Mouse (Mus musculus) large intestine, adult 2 months (tissue): ENCODE data around the gene F9. TPM values are rescaled to one million over a fixed set of nuclear protein-coding genes. Genes with fewer than 3 reads are reported as not detected.
"Not testable (repeated sequence)": the region's sequence is repeated elsewhere in the genome, so short reads cannot be mapped to it uniquely, and the experiment has no call there.

Experiments
- DNase-seq: peaks from one replicate; pipeline ENCODE4 v3.0.0-alpha.2; 2012; ENCODE audit warnings: low read depth, low spot score
- WGBS: fragments of 180-500 bp; shearing (Covaris S2); methylation state at CpG from one replicate; pipeline ENCODE4 v1.1.7; 2018; 5-methylcytosine and 5-hydroxymethylcytosine counted together
- polyA plus RNA-seq: library from polyadenylated mRNA; depleted of rRNA; stranded (reverse); fragments of >200 nt; gene quantifications from 2 replicates; pipeline ENCODE4 v1.2.3, GENCODE M21; 2012; rRNA removed

F9 gene
- polyA plus RNA-seq = 0.02 TPM in 1 of 2 replicates, not detected in the other

DNA sequence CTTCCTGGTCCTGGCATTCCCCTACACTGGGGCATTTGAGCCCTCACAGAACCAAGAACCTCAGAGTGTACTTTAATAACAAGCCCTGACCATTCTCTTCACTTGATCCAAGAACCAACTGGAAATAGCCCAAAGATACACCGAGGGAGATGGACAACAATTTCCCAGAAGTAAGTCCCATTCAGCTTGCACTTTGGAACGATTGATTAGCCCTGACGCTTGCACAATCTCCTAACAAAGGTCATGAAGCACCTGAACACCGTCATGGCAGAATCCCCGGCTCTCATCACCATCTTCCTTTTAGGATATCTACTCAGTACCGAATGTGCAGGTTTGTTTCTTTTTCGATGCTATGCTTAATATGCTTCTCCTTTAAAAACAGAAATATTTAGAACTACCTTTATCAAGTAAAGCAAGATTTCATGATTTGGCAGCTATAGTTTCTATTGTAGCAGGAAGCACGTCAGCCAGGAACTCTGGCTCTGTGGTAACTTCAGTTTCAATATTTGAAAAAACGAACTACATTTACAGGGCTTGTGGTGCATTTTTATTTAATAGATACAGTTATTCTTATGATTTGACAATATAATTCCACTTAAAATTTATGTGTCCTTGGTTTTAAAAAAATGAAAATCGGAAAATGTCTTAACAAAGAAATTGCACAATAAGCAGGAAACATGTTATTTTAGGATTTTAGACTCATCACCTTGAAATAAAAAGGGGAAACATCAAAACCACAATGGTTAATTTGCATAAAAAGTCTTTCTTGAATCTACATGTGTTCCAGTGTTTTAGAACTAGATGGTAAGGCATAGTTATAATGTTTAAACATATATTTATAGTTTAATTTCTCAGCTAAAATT lies at the start of gene F9:
TSS of gene F9 (plus strand) at position 244 of the 863 bp plus-strand sequence.
- DNase-seq = no peak
- WGBS = 74% methylated on average over 10 of the region's 10 CpGs

DNA sequence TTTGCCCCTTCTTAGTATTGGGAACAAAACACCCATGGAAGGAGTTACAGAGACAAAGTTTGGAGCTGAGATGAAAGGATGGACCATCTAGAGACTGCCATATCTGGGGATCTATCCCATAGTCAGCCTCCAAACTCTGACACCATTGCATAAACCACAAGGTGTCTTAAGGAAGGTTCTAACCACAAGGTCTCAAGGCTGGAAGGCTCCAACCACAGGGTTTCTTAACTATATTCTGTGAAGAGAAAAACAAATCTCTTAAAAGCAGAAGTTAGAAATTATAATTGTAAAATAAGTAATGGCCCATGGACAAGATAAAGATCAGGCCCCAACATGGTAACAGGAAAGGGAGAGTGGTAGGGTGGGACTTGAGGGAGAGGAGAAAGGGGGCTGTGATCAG lies 29.5 kb upstream of the F9 start:
- DNase-seq = not testable (repeated sequence)

- WGBS = 53% methylated on average over 3 of the region's 3 CpGs
- DNase-seq = no peak
Observed at GRCm38 (mm10) chrX:60000084-60000443, 800 bp downstream of the F9 start.

DNA sequence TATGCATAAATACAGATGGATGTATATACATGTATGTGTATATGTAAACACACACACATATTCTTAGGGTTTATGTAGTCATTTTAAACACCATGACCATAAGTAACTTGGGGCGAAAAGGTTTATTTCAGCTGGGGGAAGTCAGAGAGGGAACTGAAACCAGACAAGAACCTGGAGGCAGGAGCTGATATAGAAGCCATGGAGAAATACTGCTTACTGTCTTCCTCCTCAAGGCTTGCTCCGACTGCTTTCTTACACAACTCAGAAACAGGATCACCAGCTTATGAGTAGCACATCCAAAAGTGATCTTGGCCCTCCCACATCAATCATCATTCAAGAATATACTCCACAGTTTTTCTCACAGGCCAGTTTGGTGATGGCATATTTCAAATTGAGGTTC lies 2.2 kb downstream of the F9 start:
- DNase-seq = no peak
- 77% methylated on average over 2 of the region's 2 CpGs for WGBS

DNA sequence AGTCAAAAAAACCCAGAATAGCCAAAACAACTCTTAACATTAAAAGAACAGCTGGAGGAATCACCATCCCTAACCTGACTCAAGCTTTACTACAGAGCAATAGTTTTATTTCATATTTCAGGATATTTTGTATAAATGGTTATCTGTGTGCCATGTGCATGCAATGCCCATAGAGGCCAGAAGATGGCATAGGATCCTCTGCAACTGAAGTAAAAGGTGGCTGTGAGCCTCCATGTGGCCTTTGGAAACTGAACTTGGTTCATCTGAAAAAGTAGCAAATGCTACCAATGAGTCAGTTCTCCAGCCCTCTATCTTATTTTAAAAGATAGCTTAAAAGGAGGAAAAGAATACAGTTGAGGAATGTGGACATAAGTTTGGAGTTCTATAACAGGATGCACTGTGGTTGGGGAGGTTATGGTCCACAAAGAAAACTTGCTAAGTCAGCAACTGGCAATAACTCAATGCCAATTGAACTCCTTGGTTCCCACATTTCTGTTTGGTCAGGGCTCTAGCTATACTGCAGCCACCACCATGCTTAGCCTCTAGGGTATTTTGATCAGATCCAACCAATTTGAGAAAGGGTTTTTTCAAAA lies 13.9 kb downstream of the F9 start:
- DNase-seq = no peak

GRCm38 (mm10) chrX:60014588-60014987 lies 15.3 kb downstream of the F9 start:
- 82% methylated on average over 1 of the region's 1 CpGs for WGBS
- no peak for DNase-seq

DNA sequence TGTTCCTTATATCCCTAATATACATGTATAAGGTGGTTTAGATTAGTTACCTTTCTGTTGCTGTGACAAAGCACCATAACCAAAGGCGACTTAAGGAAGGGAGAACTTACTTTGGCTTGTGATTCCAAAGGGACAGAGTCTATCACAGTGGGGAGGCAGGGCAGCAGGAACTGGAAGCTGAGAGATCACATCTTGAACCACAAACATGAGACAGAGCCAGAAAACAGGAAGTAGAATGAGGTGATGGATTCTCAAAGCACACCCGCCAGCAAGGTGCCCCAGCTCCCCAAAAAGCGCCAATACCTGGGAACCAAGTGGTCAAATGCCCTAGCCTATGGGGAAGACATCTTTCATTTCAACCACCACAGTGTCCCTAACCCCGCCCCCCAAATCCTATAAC lies 21.7 kb downstream of the F9 start:
- WGBS = 84% methylated on average over 4 of the region's 4 CpGs
- no peak for DNase-seq

GRCm38 (mm10) chrX:60021595-60021994 lies 22.3 kb downstream of the F9 start:
- no peak for DNase-seq
- 72% methylated on average over 2 of the region's 2 CpGs for WGBS

DNA sequence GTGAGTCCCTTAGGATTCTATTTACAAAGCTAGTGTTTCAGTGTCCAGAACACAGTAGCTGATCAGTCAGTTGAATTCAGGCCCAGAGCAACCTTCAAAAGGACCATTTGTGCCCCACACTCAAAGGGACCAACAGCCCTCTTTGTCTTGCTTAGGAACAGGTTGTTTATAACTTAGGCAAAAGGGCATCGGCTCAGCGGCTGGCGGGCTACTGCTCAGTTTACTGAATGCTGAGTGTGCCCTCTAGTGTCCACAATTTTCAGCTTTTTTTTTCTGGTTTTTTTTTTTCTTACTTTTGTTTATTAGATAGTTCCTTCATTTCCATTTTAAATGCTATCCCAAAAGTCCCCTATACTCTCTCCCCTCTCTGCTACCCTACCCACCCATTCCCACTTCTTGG lies 27.4 kb downstream of the F9 start:
- WGBS = 17% methylated on average over 3 of the region's 3 CpGs
- no peak for DNase-seq

- 71% methylated on average over 1 of the region's 1 CpGs for whole genome bisulfite sequencing
- no peak for DNase-seq
Observed at GRCm38 (mm10) chrX:60054745-60055144, 55.5 kb downstream of the F9 start.

- 43% methylated on average over 9 of the region's 9 CpGs for WGBS
- DNase-seq = no peak
Observed at GRCm38 (mm10) chrX:60055185-60055584, 55.9 kb downstream of the F9 start.

DNA sequence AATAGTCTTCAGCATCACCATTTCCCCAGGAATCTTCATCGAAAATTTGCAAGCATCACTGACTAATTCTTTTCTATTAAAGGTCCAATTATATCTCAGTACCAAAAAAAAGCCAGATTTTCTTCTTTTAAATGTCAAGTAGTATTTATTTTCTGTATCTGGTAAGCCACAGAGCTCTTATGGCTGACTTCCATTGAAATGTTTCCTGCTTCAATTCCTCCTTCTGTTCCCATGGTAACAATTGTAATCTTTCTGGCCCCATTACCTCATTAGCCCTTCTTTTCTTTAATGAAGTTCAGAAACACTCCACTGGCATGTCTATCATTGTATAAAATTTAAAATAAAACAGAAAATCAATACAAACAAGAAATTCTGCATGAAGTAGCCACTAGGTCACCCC lies 76.1 kb downstream of the F9 start:
- no peak for DNase-seq
- 83% methylated on average over 1 of the region's 1 CpGs for WGBS

Other genes starting within 250 kb of the F9 start
- gene Mcf2, start 179.6 kb downstream of the F9 start, polyA plus RNA-seq = not detected in 2 replicates